Comparison of ENCODE assay signal across 30 mouse cellular contexts in genomic region chr1:172191578-172191977, GRCm38 (mm10). TPM values are rescaled to one million over a fixed set of nuclear protein-coding genes. Genes with fewer than 3 reads are reported as not detected.
A peak's percentile ranks its signal among the peaks of the same experiment; 100 is the strongest.
DNase-seq lines count a peak whose midpoint lies in the region; ATAC-seq and TF ChIP-seq lines count a peak whose summit lies in the region.
"Had no signal": no experiment of that assay in that cellular context is flagged by ENCODE, and none has a peak within 500 bp of the region (broad histone marks: within the 10 kb centered on the region; RNA-seq: fewer than 3 reads in every experiment).

No protein-coding gene starts in this region.

- WGBS in cerebellum, adult 2 months, result 53% methylated on average over 2 of the region's 2 CpGs
- WGBS in heart, adult 2 months, result 58% methylated on average over 2 of the region's 2 CpGs
- whole genome bisulfite sequencing in midbrain, postnatal 0 days, result 85% methylated on average over 2 of the region's 2 CpGs
- WGBS in midbrain, embryonic 13.5 days, result 92% methylated on average over 2 of the region's 2 CpGs

- H3K27me3 ChIP-seq in cerebellum, adult 2 months (ENCODE audit: control insufficient read depth, insufficient read depth, low read length), result no peaks in the 10 kb centered on the region
- no peaks in the 10 kb centered on the region for H3K27me3 ChIP-seq in heart, adult 2 months (ENCODE audit: control insufficient read depth, insufficient read depth, low read length)
- no peaks in the 10 kb centered on the region for H3K27me3 ChIP-seq in midbrain, postnatal 0 days (ENCODE audit: insufficient read depth, low read length)
- no peaks in the 10 kb centered on the region for H3K27me3 ChIP-seq in midbrain, embryonic 13.5 days
- H3K27me3 ChIP-seq: embryonic facial prominence, embryonic 13.5 days; hindbrain, embryonic 13.5 days; neural tube, embryonic 15.5 days; stomach, embryonic 15.5 days had no signal

- no peak for TF ChIP-seq POLR2A in cerebellum, adult 2 months (IDR thresholded peaks at IDR 0.05; ENCODE audit: borderline replicate concordance, insufficient read depth, low read length)
- no peak for TF ChIP-seq POLR2A in heart, adult 2 months (IDR thresholded peaks at IDR 0.05; ENCODE audit: insufficient read depth, low read depth, low read length)

- no peak for TF ChIP-seq EP300 in heart, adult 2 months (IDR thresholded peaks at IDR 0.05; ENCODE audit: insufficient read depth, low read depth, low read length)

- H3K9me3 ChIP-seq in midbrain, postnatal 0 days (ENCODE audit: low read length), result no peaks in the 10 kb centered on the region
- H3K9me3 ChIP-seq in midbrain, embryonic 13.5 days, result no peaks in the 10 kb centered on the region
- H3K9me3 ChIP-seq: embryonic facial prominence, embryonic 13.5 days; hindbrain, embryonic 13.5 days; neural tube, embryonic 15.5 days; stomach, embryonic 15.5 days had no signal

- H3K79me2 ChIP-seq in heart, adult 2 months (replicated peaks; ENCODE audit: control insufficient read depth, insufficient read depth, low read length), result no peaks in the 10 kb centered on the region

- no peak overlapping the region for H3K4me2 ChIP-seq in midbrain, postnatal 0 days (ENCODE audit: low read depth, low read length, poor library complexity, severe bottlenecking)
- H3K4me2 ChIP-seq in midbrain, embryonic 13.5 days (replicated peaks), result no peak overlapping the region
- H3K4me2 ChIP-seq: embryonic facial prominence, embryonic 13.5 days; heart, embryonic 11.5 days; hindbrain, embryonic 13.5 days; liver, embryonic 11.5 days; neural tube, embryonic 15.5 days; stomach, embryonic 15.5 days had no signal

- no peak overlapping the region for H3K9ac ChIP-seq in heart, adult 2 months (ENCODE audit: low read depth, low read length)
- 0 out of 2 replicates have a peak overlapping the region, but pooled peaks have one; percentile 4 for H3K9ac ChIP-seq in midbrain, postnatal 0 days (replicated peaks; ENCODE audit: low read length, poor library complexity, severe bottlenecking)
- no peak overlapping the region for H3K9ac ChIP-seq in midbrain, embryonic 13.5 days (replicated peaks)
- H3K9ac ChIP-seq: embryonic facial prominence, embryonic 13.5 days; hindbrain, embryonic 13.5 days; neural tube, embryonic 15.5 days; stomach, embryonic 15.5 days had no signal

- H3K4me3 ChIP-seq in cerebellum, adult 2 months (replicated peaks; ENCODE audit: insufficient read depth, low read depth, low read length), result no peak overlapping the region
- H3K4me3 ChIP-seq in heart, adult 2 months, result no peak overlapping the region
- H3K4me3 ChIP-seq in layer of hippocampus, adult 2 months, result no peak overlapping the region
- H3K4me3 ChIP-seq in midbrain, postnatal 0 days (ENCODE audit: low read depth, low read length), result no peak overlapping the region
- no peak overlapping the region for H3K4me3 ChIP-seq in midbrain, embryonic 13.5 days (replicated peaks)
- H3K4me3 ChIP-seq: embryonic facial prominence, embryonic 13.5 days; erythroblast, embryonic 14.5 days; hindbrain, embryonic 13.5 days; neural tube, embryonic 15.5 days; stomach, embryonic 15.5 days had no signal

- peak; percentile 30; the same call in 1 of the 2 replicates for TF ChIP-seq CTCF in cerebellum, adult 2 months (IDR thresholded peaks at IDR 0.05; ENCODE audit: borderline replicate concordance, insufficient read depth, low read depth, low read length)
- peak; percentile 41 for TF ChIP-seq CTCF in heart, adult 2 months (IDR thresholded peaks at IDR 0.05)
- TF ChIP-seq CTCF in layer of hippocampus, adult 2 months (conservative IDR thresholded peaks at IDR 0.05), result peak; percentile 56
- peak; percentile 43 for TF ChIP-seq CTCF in midbrain, postnatal 0 days (IDR thresholded peaks at IDR 0.05)

- H3K4me1 ChIP-seq in cerebellum, adult 2 months (ENCODE audit: control insufficient read depth, insufficient read depth, low read length), result peaks cover 16% of the 10 kb centered on the region
- H3K4me1 ChIP-seq in heart, adult 2 months (ENCODE audit: control insufficient read depth, insufficient read depth, low read length), result peaks cover 3% of the 10 kb centered on the region
- H3K4me1 ChIP-seq in midbrain, postnatal 0 days (ENCODE audit: insufficient read depth, low read length), result no peaks in the 10 kb centered on the region
- H3K4me1 ChIP-seq in midbrain, embryonic 13.5 days (replicated peaks), result peaks cover 6% of the 10 kb centered on the region
- H3K4me1 ChIP-seq: embryonic facial prominence, embryonic 13.5 days; hindbrain, embryonic 13.5 days; neural tube, embryonic 15.5 days; stomach, embryonic 15.5 days had no signal

- peak overlapping the region; percentile 57; the same call in 1 of the 2 replicates for H3K27ac ChIP-seq in cerebellum, adult 2 months (ENCODE audit: insufficient read depth, low read length)
- H3K27ac ChIP-seq in heart, adult 2 months, result no peak overlapping the region
- H3K27ac ChIP-seq in layer of hippocampus, adult 2 months, result peak overlapping the region; percentile 48
- H3K27ac ChIP-seq in midbrain, postnatal 0 days (ENCODE audit: low read depth, low read length), result 0 out of 2 replicates have a peak overlapping the region, but pooled peaks have one; percentile 12
- no peak overlapping the region for H3K27ac ChIP-seq in midbrain, embryonic 13.5 days
- H3K27ac ChIP-seq: embryonic facial prominence, embryonic 13.5 days; hindbrain, embryonic 13.5 days; neural tube, embryonic 15.5 days; stomach, embryonic 15.5 days had no signal

- DNase-seq in cerebellum, adult 2 months, result peak in 1 of 2 experiments; percentile 30
- no peak for DNase-seq in cerebellum, adult 11 months
- DNase-seq in heart, adult 2 months, result no peak
- no peak for DNase-seq in heart, postnatal 36 days
- no peak for DNase-seq in layer of hippocampus, adult 2 months (ENCODE audit: low spot score in 2 of 2)
- no peak for DNase-seq in layer of hippocampus, adult 8-10 months (ENCODE audit: low spot score in 2 of 2)
- no peak for DNase-seq in midbrain, postnatal 0 days (ENCODE audit: low spot score)
- DNase-seq: adrenal gland, adult 8-10 months; cerebellum, adult 8-10 months; cerebellum, postnatal 36 days; embryo, embryonic 11 days; heart, postnatal 10 days; kidney, adult 9 months; kidney, postnatal 4 days; lung, adult 2 months; lung, postnatal 4 days; thymus, adult 18-20 months; thymus, postnatal 36 days had no signal

- H3K36me3 ChIP-seq in heart, adult 2 months (ENCODE audit: control insufficient read depth, insufficient read depth, low read length), result peaks cover 2% of the 10 kb centered on the region
- H3K36me3 ChIP-seq in midbrain, postnatal 0 days (ENCODE audit: insufficient read depth, low read length), result peaks cover 50% of the 10 kb centered on the region
- peaks cover 82% of the 10 kb centered on the region for H3K36me3 ChIP-seq in midbrain, embryonic 13.5 days

- ATAC-seq in midbrain, postnatal 0 days (ENCODE audit: low FRiP score), result no peak
- ATAC-seq in midbrain, embryonic 13.5 days, result no peak
- ATAC-seq: activated CD4-positive, CD25-positive, alpha-beta regulatory T cell, adult 4 months; forebrain, embryonic 14.5 days; inflammation-experienced regulatory T-cells, adult 6 months had no signal

- intact Hi-C loops in heart, adult 2 months (cut with DNase I), result no loop called here
- intact Hi-C loops in heart, postnatal 36 days (cut with DNase I), result loop anchor here (2.0 kb wide), 1 partner anchor 25 kb away; no protein-coding TSS in a partner anchor

RNA-seq across cellular contexts. Expression of gene Pea15a, which starts 15.0 kb away (rescaled TPM):
- 562 and 572 TPM in 2 replicates for polyA plus RNA-seq in cerebellum, adult 2 months (2012; rRNA removed)
- total RNA-seq in heart, adult 2 months (2021), result 10 to 100 TPM; 52.2 to 69.8 TPM
- polyA plus RNA-seq in heart, adult 2 months (2012; rRNA removed), result 56.8 and 101 TPM in 2 replicates
- total RNA-seq in heart, postnatal 36 days (2021), result 10 to 100 TPM; 59.1 to 65.0 TPM
- total RNA-seq in layer of hippocampus, adult 2 months (2021), result 100 to 1,000 TPM; 421 to 428 TPM
- 100 to 1,000 TPM; 445 to 463 (median 462) TPM for total RNA-seq in layer of hippocampus, adult 8-10 months (2022)
- 311 and 342 TPM in 2 replicates for total RNA-seq in midbrain, postnatal 0 days (2014; rRNA removed)
- polyA plus RNA-seq in midbrain, postnatal 0 days (2015; fragmentation: Nextera tagmentation; extraction: Ambion mirVana), result 501 and 555 TPM in 2 replicates
- polyA plus RNA-seq in midbrain, embryonic 13.5 days (2015; fragmentation: Nextera tagmentation; extraction: Ambion mirVana), result 398 and 406 TPM in 2 replicates

RNA-seq across cellular contexts. Expression of gene Casq1, which starts 28.1 kb away (rescaled TPM):
- polyA plus RNA-seq in cerebellum, adult 2 months (2012; rRNA removed), result 3.8 and 3.9 TPM in 2 replicates
- 1 to 10 TPM; 3.3 to 5.6 TPM for total RNA-seq in heart, adult 2 months (2021)
- polyA plus RNA-seq in heart, adult 2 months (2012; rRNA removed), result 51.7 and 53.8 TPM in 2 replicates
- 1 to 10 TPM; 8.0 to 8.6 TPM for total RNA-seq in heart, postnatal 36 days (2021)
- total RNA-seq in layer of hippocampus, adult 2 months (2021), result under 1 TPM; 0.37 to 0.51 TPM
- under 1 TPM in 3 of 4 experiments, not detected in 1; 0.67 to 0.91 (median 0.78) TPM for total RNA-seq in layer of hippocampus, adult 8-10 months (2022)
- 0.99 TPM in 1 of 2 replicates, not detected in the other for total RNA-seq in midbrain, postnatal 0 days (2014; rRNA removed)
- polyA plus RNA-seq in midbrain, postnatal 0 days (2015; fragmentation: Nextera tagmentation; extraction: Ambion mirVana), result 1.3 and 2.2 TPM in 2 replicates
- 1.3 and 1.8 TPM in 2 replicates for polyA plus RNA-seq in midbrain, embryonic 13.5 days (2015; fragmentation: Nextera tagmentation; extraction: Ambion mirVana)
- total RNA-seq: megakaryocyte-erythroid progenitor cell, adult 5-6 weeks had no signal
- polyA plus RNA-seq: activated CD4-positive, CD25-positive, alpha-beta regulatory T cell, adult 4 months; erythroblast, embryonic 14.5 days; inflammation-experienced regulatory T-cells, adult 6 months had no signal

RNA-seq across cellular contexts. Expression of gene Dcaf8, which starts 43.7 kb away (rescaled TPM):
- 118 and 121 TPM in 2 replicates for polyA plus RNA-seq in cerebellum, adult 2 months (2012; rRNA removed)
- 100 to 1,000 TPM; 100 to 116 TPM for total RNA-seq in heart, adult 2 months (2021)
- 62.7 and 93.8 TPM in 2 replicates for polyA plus RNA-seq in heart, adult 2 months (2012; rRNA removed)
- 100 to 1,000 TPM; 124 to 129 TPM for total RNA-seq in heart, postnatal 36 days (2021)
- total RNA-seq in layer of hippocampus, adult 2 months (2021), result 100 to 1,000 TPM; 114 to 116 TPM
- 100 to 1,000 TPM; 111 to 123 (median 119) TPM for total RNA-seq in layer of hippocampus, adult 8-10 months (2022)
- total RNA-seq in midbrain, postnatal 0 days (2014; rRNA removed), result 64.6 and 72.8 TPM in 2 replicates
- 66.8 and 67.6 TPM in 2 replicates for polyA plus RNA-seq in midbrain, postnatal 0 days (2015; fragmentation: Nextera tagmentation; extraction: Ambion mirVana)
- polyA plus RNA-seq in midbrain, embryonic 13.5 days (2015; fragmentation: Nextera tagmentation; extraction: Ambion mirVana), result 106 and 109 TPM in 2 replicates

Comparison
In these comparisons a context has a peak if more than half of its experiments do, and no peak if none do; other contexts are left out.
1. H3K27ac ChIP-seq: peak in cerebellum, adult 2 months (single experiment), layer of hippocampus, adult 2 months (single experiment) and midbrain, postnatal 0 days (single experiment); none in heart, adult 2 months (single experiment) and midbrain, embryonic 13.5 days (single experiment).
2. Peak in every context shown above with its lines, with median percentiles within 50 percentile points of each other: CTCF ChIP-seq.